Mouse (Mus musculus) frontal cortex, postnatal 25 days (tissue): ENCODE measurements around the gene B3gnt9.

Experiments used
- DNase-seq, 2 experiments: peaks; one replicate each; pipeline ENCODE4 v3.0.0; 2022; ENCODE audit warnings: low spot score in 2 of 2

The B3gnt9 gene

DNA sequence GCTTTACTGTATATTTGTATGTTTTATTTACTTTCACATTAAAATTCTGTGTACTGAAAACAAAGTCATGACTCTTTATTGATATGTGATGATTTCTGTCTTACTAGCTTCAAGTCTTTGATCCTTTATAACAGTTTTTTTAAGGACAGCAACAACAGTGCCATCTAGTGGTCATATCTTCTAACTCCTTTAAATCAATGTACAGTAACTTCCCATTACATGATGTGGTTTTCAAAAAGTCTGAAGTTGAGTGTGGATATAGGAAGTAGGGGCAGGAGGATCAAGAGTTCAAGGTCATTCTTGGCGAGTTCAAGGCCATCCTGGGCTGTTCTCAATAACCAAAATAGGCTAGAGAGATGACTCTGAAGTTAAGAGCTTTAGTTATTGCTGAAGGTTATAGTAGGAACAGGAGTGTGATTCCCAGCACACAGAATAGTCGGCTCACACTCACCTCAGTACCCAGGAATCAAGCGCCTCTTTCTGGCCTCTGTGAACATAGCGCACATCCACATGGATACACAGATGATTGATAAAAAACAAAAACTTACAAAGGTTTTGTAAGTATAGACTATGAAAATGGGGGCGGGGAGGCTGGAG, 36.9 kb downstream of the B3gnt9 start:
- DNase-seq: no peak

GRCm38 (mm10) chr8:105214104-105214503, 40.8 kb downstream of the B3gnt9 start:
- no peak for DNase-seq

GRCm38 (mm10) chr8:105209153-105210110, 45.5 kb downstream of the B3gnt9 start:
- DNase-seq: no peak

DNA sequence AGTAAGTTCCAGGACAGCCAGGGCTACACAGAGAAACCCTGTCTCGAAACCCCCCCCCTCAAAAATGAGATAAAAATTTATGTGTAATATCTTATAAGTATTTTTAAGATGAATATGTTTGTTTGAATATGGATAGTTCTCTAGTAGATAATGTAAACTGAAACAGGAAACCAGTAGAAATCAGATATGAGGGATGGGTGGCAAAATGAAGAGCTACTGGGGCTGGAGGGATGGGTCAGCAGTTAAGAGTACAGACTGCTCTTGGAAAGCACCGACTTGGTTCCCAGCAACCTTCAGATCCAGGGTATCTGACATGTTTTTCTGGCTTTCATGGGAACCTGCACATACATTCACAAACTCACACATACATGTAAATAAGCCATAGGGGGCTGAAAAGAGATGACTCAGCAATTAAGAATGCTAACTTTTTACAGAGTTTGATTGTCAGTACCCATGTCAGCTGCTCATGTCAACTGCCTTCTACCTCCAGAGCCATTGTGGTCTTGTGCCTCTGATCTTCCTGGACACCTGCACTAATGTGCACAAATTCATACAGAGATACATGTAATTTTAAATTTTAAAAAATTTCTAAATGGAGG, 47.2 kb downstream of the B3gnt9 start:
- DNase-seq: no peak

DNA sequence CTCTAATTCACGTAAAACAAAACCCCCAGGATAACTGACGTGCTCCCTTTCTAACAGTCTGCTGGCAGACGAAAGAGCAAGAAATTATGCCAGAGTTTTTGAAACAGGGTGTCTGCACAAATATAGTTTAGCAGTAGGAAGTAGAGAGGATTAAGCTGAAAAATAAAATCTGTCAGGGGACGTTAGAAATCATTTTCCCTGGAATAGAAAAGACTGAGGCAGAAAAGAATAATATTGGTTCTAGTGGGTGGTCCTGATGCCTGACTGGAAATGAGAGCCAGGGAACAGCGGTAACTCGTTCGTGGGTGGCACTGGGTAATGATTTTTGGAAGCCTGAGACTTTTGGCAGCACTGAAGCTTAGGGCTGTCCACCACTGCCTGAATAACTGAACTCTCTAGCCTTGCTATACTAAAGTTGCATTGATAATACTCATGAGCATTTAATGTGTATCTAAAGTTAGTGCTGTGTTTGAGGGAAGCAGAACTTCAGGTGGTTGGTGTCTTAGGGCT, 48.1 kb downstream of the B3gnt9 start:
- no peak for DNase-seq

DNA sequence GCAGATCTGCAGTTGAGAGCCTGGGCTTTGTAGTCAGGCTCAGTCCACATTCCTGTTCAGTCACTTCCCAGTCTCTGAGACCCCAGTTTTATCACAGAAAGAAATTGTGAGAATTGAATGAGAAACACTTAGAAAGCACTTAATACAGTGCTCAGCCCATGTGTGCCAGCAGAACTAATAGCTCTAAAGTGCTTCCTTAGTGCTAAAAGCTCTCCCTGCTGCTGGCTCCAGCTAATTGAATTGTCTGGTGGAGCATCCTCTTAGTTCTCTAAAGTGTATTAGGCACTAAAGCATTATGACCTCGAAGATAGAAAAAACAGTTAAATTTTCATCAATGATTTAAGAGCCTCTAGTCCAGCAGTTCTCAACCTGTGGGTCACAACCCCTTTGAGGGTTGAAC, 49.2 kb downstream of the B3gnt9 start:
- no peak for DNase-seq
